In genomic region chr11:3696086-3696616, GRCm38 (mm10) we compare ENCODE assay signal across 22 mouse cellular contexts. TPM values are rescaled to one million over a fixed set of nuclear protein-coding genes. Genes with fewer than 3 reads are reported as not detected.
DNase-seq lines count a peak whose midpoint lies in the region; ATAC-seq and TF ChIP-seq lines count a peak whose summit lies in the region.
"Had no signal": no experiment of that assay in that cellular context is flagged by ENCODE, and none has a peak within 500 bp of the region (broad histone marks: within the 10 kb centered on the region; RNA-seq: fewer than 3 reads in every experiment).

No protein-coding gene starts in this region.

- no peaks in the 10 kb centered on the region for H3K27me3 ChIP-seq in forebrain, postnatal 0 days (ENCODE audit: insufficient read depth, low read length)
- H3K27me3 ChIP-seq in forebrain, embryonic 14.5 days (replicated peaks; ENCODE audit: control insufficient read depth, insufficient read depth, low read length), result no peaks in the 10 kb centered on the region
- H3K27me3 ChIP-seq in kidney, postnatal 0 days (ENCODE audit: insufficient read depth, low read length), result no peaks in the 10 kb centered on the region
- no peaks in the 10 kb centered on the region for H3K27me3 ChIP-seq in lung, embryonic 14.5 days (ENCODE audit: insufficient read depth, low read length)
- H3K27me3 ChIP-seq: embryonic facial prominence, embryonic 13.5 days; heart, embryonic 13.5 days; hindbrain, embryonic 15.5 days; neural tube, embryonic 12.5 days had no signal

- TF ChIP-seq CTCF in forebrain, postnatal 0 days (IDR thresholded peaks at IDR 0.05; ENCODE audit: low read depth), result peak; percentile 48
- peak; percentile 26; the same call in 1 of the 2 replicates for TF ChIP-seq CTCF in kidney, postnatal 0 days (IDR thresholded peaks at IDR 0.05; ENCODE audit: low read depth)
- 0 out of 2 replicates have a peak, but pooled peaks have one; percentile 2 for TF ChIP-seq CTCF in lung, embryonic 14.5 days (IDR thresholded peaks at IDR 0.05; ENCODE audit: low read depth)

- H3K4me2 ChIP-seq in forebrain, postnatal 0 days (ENCODE audit: low read depth), result no peak overlapping the region
- H3K4me2 ChIP-seq in forebrain, embryonic 14.5 days (ENCODE audit: low read length), result no peak overlapping the region
- H3K4me2 ChIP-seq in kidney, postnatal 0 days (ENCODE audit: low read length), result no peak overlapping the region
- no peak overlapping the region for H3K4me2 ChIP-seq in lung, embryonic 14.5 days
- H3K4me2 ChIP-seq: embryonic facial prominence, embryonic 13.5 days; heart, embryonic 13.5 days; hindbrain, embryonic 15.5 days; liver, embryonic 11.5 days; neural tube, embryonic 12.5 days had no signal

- no peaks in the 10 kb centered on the region for H3K9me3 ChIP-seq in forebrain, postnatal 0 days (ENCODE audit: low read length)
- no peaks in the 10 kb centered on the region for H3K9me3 ChIP-seq in forebrain, embryonic 14.5 days (replicated peaks; ENCODE audit: control insufficient read depth, low read length)
- no peaks in the 10 kb centered on the region for H3K9me3 ChIP-seq in kidney, postnatal 0 days (replicated peaks; ENCODE audit: low read length)
- H3K9me3 ChIP-seq in lung, embryonic 14.5 days (ENCODE audit: low read depth, low read length), result no peaks in the 10 kb centered on the region
- H3K9me3 ChIP-seq: embryonic facial prominence, embryonic 13.5 days; hindbrain, embryonic 15.5 days; limb, embryonic 10.5 days; neural tube, embryonic 12.5 days had no signal

- 87% methylated on average over 5 of the region's 5 CpGs for WGBS in forebrain, postnatal 0 days
- 92% methylated on average over 5 of the region's 5 CpGs for WGBS in forebrain, embryonic 14.5 days
- 80% methylated on average over 5 of the region's 5 CpGs for WGBS in kidney, postnatal 0 days
- WGBS in lung, embryonic 14.5 days, result 76% methylated on average over 5 of the region's 5 CpGs

- DNase-seq in forebrain, postnatal 0 days, result no peak
- DNase-seq in forebrain, embryonic 14.5 days (ENCODE audit: low spot score), result no peak
- DNase-seq in kidney, postnatal 0 days (ENCODE audit: low spot score), result no peak
- DNase-seq in kidney, postnatal 4 days, result no peak
- DNase-seq in lung, embryonic 14.5 days, result no peak
- no peak for DNase-seq in lung, postnatal 25 days (ENCODE audit: low spot score)
- peak; percentile 40 to 47 for DNase-seq in adrenal gland, postnatal 36 days
- DNase-seq in thymus, postnatal 25 days, result no peak
- DNase-seq: cerebellum, adult 11 months; cerebellum, postnatal 14 days; lung, adult 2 months; lung, postnatal 4 days; right cerebral cortex, adult 18-20 months; thymus, postnatal 4 days had no signal

- H3K36me3 ChIP-seq in forebrain, postnatal 0 days (ENCODE audit: insufficient read depth), result peaks cover 15% of the 10 kb centered on the region
- peaks cover 27% of the 10 kb centered on the region for H3K36me3 ChIP-seq in forebrain, embryonic 14.5 days (ENCODE audit: control insufficient read depth, insufficient read depth, low read length)
- no peaks in the 10 kb centered on the region for H3K36me3 ChIP-seq in kidney, postnatal 0 days (ENCODE audit: insufficient read depth, low read length)
- H3K36me3 ChIP-seq in lung, embryonic 14.5 days (ENCODE audit: insufficient read depth), result peaks cover 9% of the 10 kb centered on the region; the same call in 1 of the 2 replicates

- no peaks in the 10 kb centered on the region for H3K4me1 ChIP-seq in forebrain, postnatal 0 days (ENCODE audit: insufficient read depth)
- H3K4me1 ChIP-seq in forebrain, embryonic 14.5 days (ENCODE audit: control insufficient read depth, insufficient read depth, low read length), result no peaks in the 10 kb centered on the region
- no peaks in the 10 kb centered on the region for H3K4me1 ChIP-seq in kidney, postnatal 0 days (replicated peaks; ENCODE audit: insufficient read depth, low read length)
- H3K4me1 ChIP-seq in lung, embryonic 14.5 days (ENCODE audit: insufficient read depth), result no peaks in the 10 kb centered on the region
- H3K4me1 ChIP-seq: embryonic facial prominence, embryonic 13.5 days; heart, embryonic 13.5 days; hindbrain, embryonic 15.5 days; limb, embryonic 10.5 days; neural tube, embryonic 12.5 days had no signal

- no peak overlapping the region for H3K4me3 ChIP-seq in forebrain, postnatal 0 days (ENCODE audit: low read depth, low read length)
- no peak overlapping the region for H3K4me3 ChIP-seq in forebrain, embryonic 14.5 days (ENCODE audit: low read depth, low read length)
- H3K4me3 ChIP-seq in kidney, postnatal 0 days (replicated peaks; ENCODE audit: low read depth, low read length), result no peak overlapping the region
- no peak overlapping the region for H3K4me3 ChIP-seq in lung, embryonic 14.5 days (ENCODE audit: low read depth, low read length)
- H3K4me3 ChIP-seq: embryonic facial prominence, embryonic 13.5 days; heart, embryonic 13.5 days; hindbrain, embryonic 15.5 days; limb, embryonic 10.5 days; neural tube, embryonic 12.5 days had no signal

- H3K9ac ChIP-seq in forebrain, postnatal 0 days, result no peak overlapping the region
- H3K9ac ChIP-seq in forebrain, embryonic 14.5 days (ENCODE audit: low read length), result no peak overlapping the region
- no peak overlapping the region for H3K9ac ChIP-seq in kidney, postnatal 0 days (ENCODE audit: low read depth, low read length)
- no peak overlapping the region for H3K9ac ChIP-seq in lung, embryonic 14.5 days
- H3K9ac ChIP-seq: embryonic facial prominence, embryonic 13.5 days; heart, embryonic 13.5 days; hindbrain, embryonic 15.5 days; neural tube, embryonic 12.5 days had no signal

- no peak overlapping the region for H3K27ac ChIP-seq in forebrain, postnatal 0 days (ENCODE audit: low read depth, low read length)
- no peak overlapping the region for H3K27ac ChIP-seq in forebrain, embryonic 14.5 days (ENCODE audit: low read depth, low read length)
- H3K27ac ChIP-seq in kidney, postnatal 0 days, result no peak overlapping the region
- no peak overlapping the region for H3K27ac ChIP-seq in lung, embryonic 14.5 days (ENCODE audit: low read depth)
- H3K27ac ChIP-seq: embryonic facial prominence, embryonic 13.5 days; heart, embryonic 13.5 days; hindbrain, embryonic 15.5 days; limb, embryonic 10.5 days; neural tube, embryonic 12.5 days had no signal

- ATAC-seq in forebrain, postnatal 0 days, result no peak
- ATAC-seq in forebrain, embryonic 14.5 days, result no peak
- ATAC-seq in kidney, postnatal 0 days (replicated peaks; ENCODE audit: low FRiP score, low read depth), result no peak
- ATAC-seq in lung, embryonic 14.5 days (ENCODE audit: insufficient read depth), result no peak
- ATAC-seq: forebrain, embryonic 16.5 days; intestine, embryonic 16.5 days had no signal

RNA-seq across cellular contexts. Expression of gene Morc2a, which starts 47.2 kb away (rescaled TPM):
- 53.9 and 61.6 TPM in 2 replicates for total RNA-seq in forebrain, postnatal 0 days (2014; rRNA removed)
- polyA plus RNA-seq in forebrain, postnatal 0 days (2015; fragmentation: Nextera tagmentation; extraction: Ambion mirVana), result 12.6 and 21.1 TPM in 2 replicates
- 25.1 and 29.8 TPM in 2 replicates for polyA plus RNA-seq in forebrain, embryonic 14.5 days (2014; fragmentation: Nextera tagmentation; extraction: Ambion mirVana)
- 12.3 and 13.9 TPM in 2 replicates for polyA plus RNA-seq in kidney, postnatal 0 days (2015; fragmentation: Nextera tagmentation; extraction: Ambion mirVana)
- 25.7 and 27.1 TPM in 2 replicates for polyA plus RNA-seq in lung, embryonic 14.5 days (2014; fragmentation: Nextera tagmentation; extraction: Ambion mirVana)
- total RNA-seq in adrenal gland, postnatal 36 days (2021), result 10 to 100 TPM; 42.9 to 48.4 TPM

Comparison
In these comparisons a context has a peak if more than half of its experiments do, and no peak if none do; other contexts are left out.
1. DNase-seq: peak in adrenal gland, postnatal 36 days (2 of 2); none in forebrain, postnatal 0 days (single experiment), forebrain, embryonic 14.5 days (single experiment), kidney, postnatal 0 days (single experiment), kidney, postnatal 4 days (0 of 2), lung, embryonic 14.5 days (single experiment), lung, postnatal 25 days (single experiment) and thymus, postnatal 25 days (single experiment).
2. Peak in every context shown above with its lines, with median percentiles within 50 percentile points of each other: CTCF ChIP-seq.